Mouse (Mus musculus) bone marrow, adult 2 months (tissue): Measurements from ENCODE around the gene Tpt1.

Source experiments
- CTCF ChIP-seq: fragments of 200-500 bp; IDR thresholded peaks from 2 replicates; pipeline ENCODE4 v1.5.1; 2011; ENCODE audit warnings: low read length, control low read depth; ENCODE audit not compliant: control insufficient read depth, insufficient read depth
- POLR2A ChIP-seq: fragments of 200-500 bp; IDR thresholded peaks from 2 replicates; pipeline ENCODE4 v1.6.1; 2011; ENCODE audit warnings: low read depth, mild to moderate bottlenecking, control low read depth, low read length, borderline replicate concordance; ENCODE audit not compliant: control insufficient read depth

- TF ChIP-seq CTCF = no peak
- TF ChIP-seq POLR2A = no peak
Observed at GRCm38 (mm10) chr14:75844111-75844695, 690 bp upstream of the Tpt1 start.
